Mouse (Mus musculus) myocyte (in vitro differentiated cells): ENCODE measurements around the gene Ctbp1. TPM values are rescaled to one million over a fixed set of nuclear protein-coding genes. Genes with fewer than 3 reads are reported as not detected.

Source experiments
- H3K27me3 ChIP-seq: one replicate; pipeline ENCODE4 v1.6.1; 2011; ENCODE audit not compliant: control insufficient read depth, insufficient read depth, insufficient read length
- H3K36me3 ChIP-seq: one replicate; pipeline ENCODE4 v1.6.1; 2011; ENCODE audit not compliant: control insufficient read depth, insufficient read depth
- H3K4me2 ChIP-seq: one replicate; pipeline ENCODE4 v1.6.1; 2011; ENCODE audit warnings: low read depth, control low read depth
- H3K4me3 ChIP-seq: one replicate; pipeline ENCODE4 v1.5.1; 2011; ENCODE audit warnings: mild to moderate bottlenecking, control low read depth, moderate library complexity
- H3K79me2 ChIP-seq: one replicate; pipeline ENCODE4 v1.6.1; 2011; ENCODE audit not compliant: control insufficient read depth, insufficient read depth
- H3ac ChIP-seq: one replicate; pipeline ENCODE4 v1.6.1; 2011; ENCODE audit not compliant: control insufficient read depth, insufficient read length
- CEBPB ChIP-seq: IDR thresholded peaks from 2 replicates; pipeline ENCODE4 v1.6.1; 2011; ENCODE audit warnings: mild to moderate bottlenecking, moderate library complexity; ENCODE audit not compliant: poor library complexity, insufficient read depth, severe bottlenecking
- E2F4 ChIP-seq: IDR thresholded peaks from one replicate; pipeline ENCODE4 v1.6.1; 2011; ENCODE audit warnings: mild to moderate bottlenecking, control low read depth, moderate library complexity; ENCODE audit not compliant: insufficient read depth
- MAX ChIP-seq: IDR thresholded peaks from one replicate; pipeline ENCODE4 v1.6.1; 2011; ENCODE audit warnings: low read depth, mild to moderate bottlenecking, control low read depth
- MYOD1 ChIP-seq, 3 experiments: IDR thresholded peaks; one replicate each; pipeline ENCODE4 v1.6.1; 2011; ENCODE audit warnings: control low read depth in 2 of 3, low read depth in 2 of 3, mild to moderate bottlenecking in 2 of 3, moderate library complexity in 1 of 3; ENCODE audit not compliant: insufficient read length in 2 of 3, control insufficient read depth in 1 of 3
- MYOG ChIP-seq, 3 experiments: IDR thresholded peaks; one replicate each; pipeline ENCODE4 v1.6.1; 2011; ENCODE audit warnings: control low read depth in 2 of 3, low read depth in 2 of 3, mild to moderate bottlenecking in 2 of 3; ENCODE audit not compliant: insufficient read length in 2 of 3, control insufficient read depth in 1 of 3, insufficient read depth in 1 of 3
- POLR2A ChIP-seq: IDR thresholded peaks from one replicate; pipeline ENCODE4 v1.6.1; 2011; ENCODE audit warnings: low read depth, mild to moderate bottlenecking, control low read depth, moderate library complexity; ENCODE audit not compliant: insufficient read length
- POLR2AphosphoS2 ChIP-seq: IDR thresholded peaks from one replicate; pipeline ENCODE4 v1.6.1; 2011; ENCODE audit warnings: low read depth, control low read depth; ENCODE audit not compliant: insufficient read length
- REST ChIP-seq: IDR thresholded peaks from one replicate; pipeline ENCODE4 v1.6.1; 2011; ENCODE audit warnings: mild to moderate bottlenecking, control low read depth, moderate library complexity; ENCODE audit not compliant: insufficient read depth, insufficient read length
- SRF ChIP-seq: IDR thresholded peaks from one replicate; pipeline ENCODE4 v1.6.1; 2011; ENCODE audit warnings: low read depth; ENCODE audit not compliant: control insufficient read depth, insufficient read length
- TCF12 ChIP-seq: IDR thresholded peaks from one replicate; pipeline ENCODE4 v1.6.1; 2011; ENCODE audit warnings: mild to moderate bottlenecking, control low read depth; ENCODE audit not compliant: poor library complexity, insufficient read depth, severe bottlenecking
- TCF3 ChIP-seq: IDR thresholded peaks from one replicate; pipeline ENCODE4 v1.6.1; 2011; ENCODE audit warnings: low read depth, control low read depth; ENCODE audit not compliant: insufficient read length
- USF1 ChIP-seq: IDR thresholded peaks from one replicate; pipeline ENCODE4 v1.6.1; 2011; ENCODE audit warnings: low read depth, mild to moderate bottlenecking, control low read depth, moderate library complexity
- polyA plus RNA-seq: library from polyadenylated mRNA; unstranded; fragments of >200 nt; fragmentation: generic; extraction: Trizol; gene quantifications from one replicate; pipeline ENCODE4 v1.2.1, GENCODE M21; 2012; ENCODE audit warnings: missing spikeins

Gene Ctbp1
- polyA plus RNA-seq, 1 experiment: 231 TPM

- no peak overlapping the region for H3K4me2 ChIP-seq
- no peak overlapping the region for H3K4me3 ChIP-seq
- no peaks in the 10 kb centered on the region for H3K36me3 ChIP-seq
- TF ChIP-seq TCF12: no peak
- TF ChIP-seq CEBPB: peak; percentile 5; the same call in 1 of the 2 replicates
- H3ac ChIP-seq: no peak overlapping the region
- H3K27me3 ChIP-seq: no peaks in the 10 kb centered on the region
- no peaks in the 10 kb centered on the region for H3K79me2 ChIP-seq
These were observed 42.0 kb downstream of the Ctbp1 start for GRCm38 (mm10) chr5:33232791-33233190.

- H3K4me3 ChIP-seq: no peak overlapping the region
- TF ChIP-seq E2F4 (no peak), POLR2A (no peak), REST (no peak), TCF3 (no peak), SRF (no peak), MYOD1 (IDR thresholded peaks at IDR 0.05; ENCODE audit: control insufficient read depth in 1 of 3, insufficient read length in 2 of 3, low read depth in 2 of 3) (no peak), CEBPB (no peak), MYOG (IDR thresholded peaks at IDR 0.05; ENCODE audit: control insufficient read depth in 1 of 3, insufficient read depth in 1 of 3, insufficient read length in 2 of 3, low read depth in 2 of 3) (no peak), MAX (no peak), USF1 (no peak), TCF12 (no peak), POLR2AphosphoS2 (no peak)
- no peaks in the 10 kb centered on the region for H3K27me3 ChIP-seq
- no peaks in the 10 kb centered on the region for H3K79me2 ChIP-seq
- H3K36me3 ChIP-seq: no peaks in the 10 kb centered on the region
- no peak overlapping the region for H3ac ChIP-seq
- H3K4me2 ChIP-seq: no peak overlapping the region
These were observed 44.5 kb downstream of the Ctbp1 start for GRCm38 (mm10) chr5:33230285-33230684.

- H3K79me2 ChIP-seq: no peaks in the 10 kb centered on the region
- H3ac ChIP-seq: no peak overlapping the region
- no peaks in the 10 kb centered on the region for H3K36me3 ChIP-seq
- no peak overlapping the region for H3K4me3 ChIP-seq
- H3K4me2 ChIP-seq: no peak overlapping the region
- no peak for TF ChIP-seq REST
- no peaks in the 10 kb centered on the region for H3K27me3 ChIP-seq
These were observed 46.4 kb downstream of the Ctbp1 start for GRCm38 (mm10) chr5:33228428-33228827.

DNA sequence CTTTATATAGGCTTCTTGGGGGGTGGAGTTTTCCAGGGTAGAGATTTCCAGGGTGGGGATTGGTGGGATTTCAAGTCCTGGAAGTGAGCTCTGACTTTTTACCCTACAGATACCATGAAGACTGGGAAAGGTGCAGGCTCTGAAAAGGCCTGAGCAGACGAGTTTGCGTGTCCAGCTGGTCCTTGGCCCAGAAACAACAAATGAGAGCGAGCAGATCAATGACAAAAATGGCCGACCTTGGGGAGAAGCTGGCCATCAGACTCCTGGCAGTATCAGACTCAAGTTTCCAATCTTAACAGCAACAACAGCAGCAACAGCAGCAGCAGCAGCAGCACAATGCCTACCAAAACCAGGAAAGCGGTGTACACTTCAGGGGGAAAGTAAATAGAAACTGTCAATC lies 49.1 kb downstream of the Ctbp1 start:
- no peak for TF ChIP-seq POLR2AphosphoS2
- TF ChIP-seq E2F4: no peak
- TF ChIP-seq MYOG (IDR thresholded peaks at IDR 0.05; ENCODE audit: control insufficient read depth in 1 of 3, insufficient read depth in 1 of 3, insufficient read length in 2 of 3, low read depth in 2 of 3): no peak
- no peak for TF ChIP-seq USF1
- TF ChIP-seq TCF12: no peak
- no peak for TF ChIP-seq SRF
- no peak for TF ChIP-seq TCF3
- no peak overlapping the region for H3K4me2 ChIP-seq
- no peaks in the 10 kb centered on the region for H3K36me3 ChIP-seq
- H3ac ChIP-seq: no peak overlapping the region
- H3K27me3 ChIP-seq: no peaks in the 10 kb centered on the region
- no peaks in the 10 kb centered on the region for H3K79me2 ChIP-seq
- H3K4me3 ChIP-seq: no peak overlapping the region

GRCm38 (mm10) chr5:33224491-33224890 lies 50.3 kb downstream of the Ctbp1 start:
- Histone ChIP-seq H3K4me2 (no peak overlapping the region), H3ac (no peak overlapping the region), H3K4me3 (no peak overlapping the region), H3K27me3 (no peaks in the 10 kb centered on the region), H3K36me3 (no peaks in the 10 kb centered on the region), H3K79me2 (no peaks in the 10 kb centered on the region)
- TF ChIP-seq TCF12 (no peak), MYOG (IDR thresholded peaks at IDR 0.05; ENCODE audit: control insufficient read depth in 1 of 3, insufficient read depth in 1 of 3, insufficient read length in 2 of 3, low read depth in 2 of 3) (no peak), USF1 (no peak)

- H3ac ChIP-seq: no peak overlapping the region
- H3K79me2 ChIP-seq: no peaks in the 10 kb centered on the region
- no peaks in the 10 kb centered on the region for H3K27me3 ChIP-seq
- no peaks in the 10 kb centered on the region for H3K36me3 ChIP-seq
- TF ChIP-seq CEBPB (peak; percentile 78), TCF3 (no peak)
- no peak overlapping the region for H3K4me2 ChIP-seq
- no peak overlapping the region for H3K4me3 ChIP-seq
These were observed 51.7 kb downstream of the Ctbp1 start for GRCm38 (mm10) chr5:33222841-33223744.
